Mouse (Mus musculus) induced T-regulatory cell, adult 2 months (primary cell): ENCODE measurements at regions not wholly inside any gene's neighbourhood (a gene's known extent, or its start where the extent isn't known, plus 50 kb on each side); places are given as distances from the start of the nearest gene placed in this dataset.
"Not testable (repeated sequence)": the region's sequence is repeated elsewhere in the genome, so short reads cannot be mapped to it uniquely, and the experiment has no call there.

ENCODE experiments used
- DNase-seq: peaks from one replicate; pipeline ENCODE4 v3.0.0-alpha.2; 2012; ENCODE audit warnings: low read depth

- not testable (repeated sequence) for DNase-seq
Observed at GRCm38 (mm10) chr15:53984006-53984405, 99.3 kb downstream of the Gm7489 start.

GRCm38 (mm10) chr15:53989888-53990287 lies 105.2 kb downstream of the Gm7489 start:
- no peak for DNase-seq

GRCm38 (mm10) chr15:53995199-53995868 lies 110.6 kb downstream of the Gm7489 start:
- no peak for DNase-seq

- no peak for DNase-seq
Observed at GRCm38 (mm10) chr15:53998600-53999290, 114.0 kb downstream of the Gm7489 start.

GRCm38 (mm10) chr15:54033756-54034155 lies 149.1 kb downstream of the Gm7489 start:
- DNase-seq: no peak

GRCm38 (mm10) chr15:54050711-54051110 lies 166.0 kb downstream of the Gm7489 start:
- DNase-seq: no peak

- peak; percentile 38 for DNase-seq
Observed at GRCm38 (mm10) chr15:54070005-54070634, 185.4 kb downstream of the Gm7489 start.

GRCm38 (mm10) chr15:54071732-54072131 lies 187.0 kb downstream of the Gm7489 start:
- DNase-seq: no peak

- no peak for DNase-seq
Observed at GRCm38 (mm10) chr15:54091301-54091700, 206.6 kb downstream of the Gm7489 start.

GRCm38 (mm10) chr15:54092386-54092785 lies 207.7 kb downstream of the Gm7489 start:
- no peak for DNase-seq

GRCm38 (mm10) chr15:54097498-54097897 lies 212.8 kb downstream of the Gm7489 start:
- DNase-seq: no peak

GRCm38 (mm10) chr15:54112406-54112805 lies 227.7 kb downstream of the Gm7489 start:
- no peak for DNase-seq

- DNase-seq: no peak
Observed at GRCm38 (mm10) chr15:54114096-54114512, 229.4 kb downstream of the Gm7489 start.

GRCm38 (mm10) chr15:54117967-54118538 lies 233.3 kb downstream of the Gm7489 start:
- no peak for DNase-seq

GRCm38 (mm10) chr15:54120456-54120855 lies 235.8 kb downstream of the Gm7489 start:
- no peak for DNase-seq

GRCm38 (mm10) chr15:54164350-54164749 lies 279.6 kb downstream of the Gm7489 start:
- no peak for DNase-seq

GRCm38 (mm10) chr15:54167842-54168361 lies 283.2 kb downstream of the Gm7489 start:
- no peak for DNase-seq

GRCm38 (mm10) chr15:54177221-54177620 lies 292.5 kb downstream of the Gm7489 start:
- no peak for DNase-seq

- DNase-seq: no peak
Observed at GRCm38 (mm10) chr15:54177791-54178190, 293.1 kb downstream of the Gm7489 start.
